ENCODE assay signal across 16 mouse cellular contexts in the genomic region with DNA sequence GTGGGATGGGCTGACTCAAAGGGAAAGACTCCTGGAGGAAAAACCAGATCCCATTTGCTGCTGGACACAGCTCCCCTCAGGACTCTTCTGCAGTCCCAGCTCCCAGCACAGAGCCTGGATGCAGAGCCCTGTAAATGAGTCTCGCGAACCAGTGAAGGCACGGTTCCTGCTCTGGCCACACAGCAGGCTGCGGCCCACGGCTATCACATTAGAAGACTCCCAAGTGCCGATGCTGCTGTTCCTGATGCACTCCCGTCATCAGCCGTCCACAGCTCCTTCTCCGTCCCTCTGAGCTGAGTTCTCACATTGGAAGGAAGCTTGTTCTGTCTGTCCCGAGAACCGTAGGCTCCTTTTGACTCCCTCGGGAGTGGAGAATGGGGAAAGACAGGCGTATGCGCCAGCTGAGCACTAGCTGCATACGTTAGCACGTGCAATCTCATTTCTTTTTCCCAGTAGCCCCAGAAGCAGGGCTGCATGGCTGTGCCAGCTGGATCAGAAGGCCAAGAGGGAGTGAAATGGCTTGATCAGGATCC. TPM values are rescaled to one million over a fixed set of nuclear protein-coding genes. Genes with fewer than 3 reads are reported as not detected.
DNase-seq lines count a peak whose midpoint lies in the region; ATAC-seq and TF ChIP-seq lines count a peak whose summit lies in the region.
"Had no signal": no experiment of that assay in that cellular context is flagged by ENCODE, and none has a peak within 500 bp of the region (broad histone marks: within the 10 kb centered on the region; RNA-seq: fewer than 3 reads in every experiment).

TSS of gene Cdcp2 (plus strand) at position 51 of the 533 bp plus-strand sequence.

- 64% methylated on average over 16 of the region's 16 CpGs for WGBS in forebrain, embryonic 14.5 days
- WGBS in forebrain, postnatal 0 days = 56% methylated on average over 16 of the region's 16 CpGs
- 52% methylated on average over 16 of the region's 16 CpGs for WGBS in embryonic facial prominence, embryonic 11.5 days
- 48% methylated on average over 16 of the region's 16 CpGs for WGBS in limb, embryonic 14.5 days
- 45% methylated on average over 16 of the region's 16 CpGs for WGBS in heart, embryonic 11.5 days (ENCODE audit: insufficient replicate concordance)

- H3K27me3 ChIP-seq in forebrain, embryonic 14.5 days (replicated peaks; ENCODE audit: control insufficient read depth, insufficient read depth, low read length) = no peaks in the 10 kb centered on the region
- no peaks in the 10 kb centered on the region for H3K27me3 ChIP-seq in forebrain, postnatal 0 days (ENCODE audit: insufficient read depth, low read length)
- no peaks in the 10 kb centered on the region for H3K27me3 ChIP-seq in CH12.LX (replicated peaks)
- H3K27me3 ChIP-seq in embryonic facial prominence, embryonic 11.5 days (ENCODE audit: control insufficient read depth, insufficient read depth, low read length) = no peaks in the 10 kb centered on the region
- no peaks in the 10 kb centered on the region for H3K27me3 ChIP-seq in limb, embryonic 14.5 days (ENCODE audit: control insufficient read depth, insufficient read depth, low read length)
- H3K27me3 ChIP-seq in heart, embryonic 11.5 days (ENCODE audit: control insufficient read depth, insufficient read depth, low read length) = no peaks in the 10 kb centered on the region

- no peak for DNase-seq in forebrain, embryonic 14.5 days (ENCODE audit: low spot score)
- DNase-seq in forebrain, postnatal 0 days = no peak
- DNase-seq in CH12.LX (ENCODE audit: extremely low read depth) = no peak
- no peak for DNase-seq in embryonic facial prominence, embryonic 11.5 days (ENCODE audit: low spot score)
- no peak for DNase-seq in limb, embryonic 14.5 days (ENCODE audit: low spot score)
- no peak for DNase-seq in heart, postnatal 36 days
- DNase-seq: cerebellum, adult 9-11 months; thymus, adult 18-20 months had no signal

- dilution Hi-C loops in CH12.LX (cut with MboI; ENCODE audit: extremely low pct_ligation_motif_present, extremely low pct_unique_long_range_greater_than_20kb, low sequenced_read_pairs) = no loop called here

- no peak for TF ChIP-seq CTCF in forebrain, postnatal 0 days (IDR thresholded peaks at IDR 0.05; ENCODE audit: low read depth)
- no peak for TF ChIP-seq CTCF in CH12.LX (conservative IDR thresholded peaks at IDR 0.05 in 1 of 2, IDR thresholded peaks at IDR 0.05 in 1 of 2; ENCODE audit: low read depth in 2 of 2, low read length in 2 of 2)

- H3K4me3 ChIP-seq in forebrain, embryonic 14.5 days (ENCODE audit: low read depth, low read length) = no peak within 1 kb of the TSS
- H3K4me3 ChIP-seq in forebrain, postnatal 0 days (ENCODE audit: low read depth, low read length) = no peak within 1 kb of the TSS
- peak within 1 kb of the TSS; percentile 3 to 48 (median 20) for H3K4me3 ChIP-seq in CH12.LX (replicated peaks in 1 of 3; ENCODE audit: low read depth in 2 of 3, low read length in 2 of 3, poor library complexity in 1 of 3)
- no peak within 1 kb of the TSS for H3K4me3 ChIP-seq in embryonic facial prominence, embryonic 11.5 days (ENCODE audit: low read depth, low read length)
- no peak within 1 kb of the TSS for H3K4me3 ChIP-seq in limb, embryonic 14.5 days (replicated peaks; ENCODE audit: low read length)
- H3K4me3 ChIP-seq in heart, embryonic 11.5 days (ENCODE audit: low read depth, low read length) = no peak within 1 kb of the TSS

- H3K4me2 ChIP-seq in forebrain, embryonic 14.5 days (ENCODE audit: low read length) = no peak within 1 kb of the TSS
- H3K4me2 ChIP-seq in forebrain, postnatal 0 days (ENCODE audit: low read depth) = no peak within 1 kb of the TSS
- H3K4me2 ChIP-seq in CH12.LX (ENCODE audit: insufficient read depth, low read depth, poor library complexity, severe bottlenecking) = peak within 1 kb of the TSS; percentile 7
- H3K4me2 ChIP-seq in embryonic facial prominence, embryonic 11.5 days (ENCODE audit: low read depth, low read length) = no peak within 1 kb of the TSS
- no peak within 1 kb of the TSS for H3K4me2 ChIP-seq in limb, embryonic 14.5 days (replicated peaks; ENCODE audit: low read depth, low read length, severe bottlenecking)
- H3K4me2 ChIP-seq in heart, embryonic 11.5 days = no peak within 1 kb of the TSS

- no peaks in the 10 kb centered on the region for H3K9me3 ChIP-seq in forebrain, embryonic 14.5 days (replicated peaks; ENCODE audit: control insufficient read depth, low read length)
- H3K9me3 ChIP-seq in forebrain, postnatal 0 days (ENCODE audit: low read length) = no peaks in the 10 kb centered on the region
- no peaks in the 10 kb centered on the region for H3K9me3 ChIP-seq in CH12.LX (replicated peaks; ENCODE audit: low read length)
- H3K9me3 ChIP-seq in embryonic facial prominence, embryonic 11.5 days (replicated peaks; ENCODE audit: control insufficient read depth, low read length) = no peaks in the 10 kb centered on the region
- H3K9me3 ChIP-seq in limb, embryonic 14.5 days (ENCODE audit: control insufficient read depth, low read length) = no peaks in the 10 kb centered on the region
- H3K9me3 ChIP-seq in heart, embryonic 11.5 days (replicated peaks; ENCODE audit: control insufficient read depth, low read length) = no peaks in the 10 kb centered on the region

- ATAC-seq in forebrain, embryonic 14.5 days = no peak
- ATAC-seq in forebrain, postnatal 0 days = no peak
- no peak for ATAC-seq in embryonic facial prominence, embryonic 11.5 days (replicated peaks; ENCODE audit: insufficient number of reproducible peaks, low FRiP score, low TSS enrichment, low read depth)
- ATAC-seq in limb, embryonic 14.5 days (ENCODE audit: low FRiP score, low read depth) = no peak
- no peak for ATAC-seq in cerebellum, adult (ENCODE audit: insufficient number of reproducible peaks, low FRiP score, low TSS enrichment)
- ATAC-seq in heart, embryonic 11.5 days (replicated peaks; ENCODE audit: insufficient number of reproducible peaks, low FRiP score, low TSS enrichment) = no peak

- H3K4me1 ChIP-seq in forebrain, embryonic 14.5 days (ENCODE audit: control insufficient read depth, insufficient read depth, low read length) = 0 out of 2 replicates have a peak, but pooled peaks cover 5% of the 10 kb centered on the region
- H3K4me1 ChIP-seq in forebrain, postnatal 0 days (ENCODE audit: insufficient read depth) = no peaks in the 10 kb centered on the region
- peaks cover 24 to 58% of the 10 kb centered on the region in 2 experiments for H3K4me1 ChIP-seq in CH12.LX (ENCODE audit: control insufficient read depth in 1 of 2, insufficient read depth in 2 of 2)
- no peaks in the 10 kb centered on the region; the same call in 1 of the 2 replicates for H3K4me1 ChIP-seq in embryonic facial prominence, embryonic 11.5 days (ENCODE audit: control insufficient read depth, insufficient read depth, low read length)
- peaks cover 14% of the 10 kb centered on the region for H3K4me1 ChIP-seq in limb, embryonic 14.5 days (ENCODE audit: control insufficient read depth, insufficient read depth, low read length)
- 0 out of 2 replicates have a peak, but pooled peaks cover 6% of the 10 kb centered on the region for H3K4me1 ChIP-seq in heart, embryonic 11.5 days (ENCODE audit: control insufficient read depth, insufficient read depth, low read length)

- in situ Hi-C loops in CH12.LX (cut with MboI; ENCODE audit: low pct_ligation_motif_present, low pct_unique_long_range_greater_than_20kb, low sequenced_read_pairs) = no loop called here

- TF ChIP-seq RAD21 in CH12.LX (IDR thresholded peaks at IDR 0.05; ENCODE audit: low read depth, low read length) = no peak

- no peaks in the 10 kb centered on the region for H3K79me2 ChIP-seq in CH12.LX (replicated peaks; ENCODE audit: control insufficient read depth, extremely low read depth, insufficient read depth, poor library complexity, severe bottlenecking)

- H3K36me3 ChIP-seq in forebrain, embryonic 14.5 days (ENCODE audit: control insufficient read depth, insufficient read depth, low read length) = no peaks in the 10 kb centered on the region
- no peaks in the 10 kb centered on the region for H3K36me3 ChIP-seq in forebrain, postnatal 0 days (ENCODE audit: insufficient read depth)
- peaks cover 0 to 32% of the 10 kb centered on the region in 2 experiments for H3K36me3 ChIP-seq in CH12.LX (replicated peaks in 1 of 2; ENCODE audit: control insufficient read depth in 1 of 2, insufficient read depth in 1 of 2, low read length in 1 of 2)
- no peaks in the 10 kb centered on the region for H3K36me3 ChIP-seq in embryonic facial prominence, embryonic 11.5 days (replicated peaks; ENCODE audit: control insufficient read depth, insufficient read depth, low read depth, low read length)
- no peaks in the 10 kb centered on the region for H3K36me3 ChIP-seq in limb, embryonic 14.5 days (ENCODE audit: control insufficient read depth, insufficient read depth, low read length)
- H3K36me3 ChIP-seq in heart, embryonic 11.5 days (ENCODE audit: control insufficient read depth, insufficient read depth, low read length) = no peaks in the 10 kb centered on the region

- no peak for TF ChIP-seq POLR2A in CH12.LX (IDR thresholded peaks at IDR 0.05; ENCODE audit: low read depth, low read length)
- TF ChIP-seq POLR2A in limb, embryonic 14.5 days (IDR thresholded peaks at IDR 0.05; ENCODE audit: borderline replicate concordance, extremely low read depth, insufficient read depth, insufficient read length) = no peak

- intact Hi-C loops in heart, postnatal 36 days (cut with DNase I) = no loop called here

- peak within 1 kb of the TSS; percentile 39; the same call in 1 of the 2 replicates for H3K27ac ChIP-seq in forebrain, embryonic 14.5 days (ENCODE audit: low read depth, low read length)
- H3K27ac ChIP-seq in forebrain, postnatal 0 days (ENCODE audit: low read depth, low read length) = no peak within 1 kb of the TSS; the same call in 1 of the 2 replicates
- H3K27ac ChIP-seq in CH12.LX (ENCODE audit: insufficient read depth, low read depth) = no peak within 1 kb of the TSS; the same call in 1 of the 2 replicates
- 0 out of 2 replicates have a peak within 1 kb of the TSS, but pooled peaks have one; percentile 32 for H3K27ac ChIP-seq in embryonic facial prominence, embryonic 11.5 days (replicated peaks; ENCODE audit: low read depth, low read length)
- H3K27ac ChIP-seq in limb, embryonic 14.5 days (replicated peaks; ENCODE audit: low read depth, low read length) = no peak within 1 kb of the TSS
- H3K27ac ChIP-seq in heart, embryonic 11.5 days (ENCODE audit: low read depth, low read length) = no peak within 1 kb of the TSS
- H3K27ac ChIP-seq: kidney, postnatal 0 days; macrophage had no signal

- H3K9ac ChIP-seq in forebrain, embryonic 14.5 days (ENCODE audit: low read length) = no peak within 1 kb of the TSS
- H3K9ac ChIP-seq in forebrain, postnatal 0 days = no peak within 1 kb of the TSS
- H3K9ac ChIP-seq in CH12.LX (ENCODE audit: insufficient read depth, low read depth) = 0 out of 2 replicates have a peak within 1 kb of the TSS, but pooled peaks have one; percentile 13
- peak within 1 kb of the TSS; percentile 27; the same call in 1 of the 2 replicates for H3K9ac ChIP-seq in embryonic facial prominence, embryonic 11.5 days (replicated peaks; ENCODE audit: low read length)
- H3K9ac ChIP-seq in limb, embryonic 14.5 days (ENCODE audit: low read depth, low read length, severe bottlenecking) = 0 out of 2 replicates have a peak within 1 kb of the TSS, but pooled peaks have one; percentile 25
- H3K9ac ChIP-seq in heart, embryonic 11.5 days (ENCODE audit: low read depth, low read length) = no peak within 1 kb of the TSS

- TF ChIP-seq EP300 in CH12.LX (IDR thresholded peaks at IDR 0.05; ENCODE audit: low read length) = no peak

RNA-seq across cellular contexts. Expression of gene Cdcp2, which starts in this region (rescaled TPM):
- not detected in 2 replicates for polyA plus RNA-seq in forebrain, embryonic 14.5 days (2014; fragmentation: Nextera tagmentation; extraction: Ambion mirVana)
- not detected in 2 replicates for total RNA-seq in forebrain, postnatal 0 days (2014; rRNA removed)
- 0.09 TPM in 1 of 2 replicates, not detected in the other for polyA plus RNA-seq in forebrain, postnatal 0 days (2015; fragmentation: Nextera tagmentation; extraction: Ambion mirVana)
- 9.9 and 13.4 TPM in 2 replicates for total RNA-seq in CH12.LX (2012; rRNA removed)
- total RNA-seq in CH12.LX (2014; rRNA removed) = 6.6 and 6.9 TPM in 2 replicates
- 14.7 and 16.9 TPM in 2 replicates for polyA plus RNA-seq in CH12.LX (2012; ENCODE audit: insufficient read length, low read depth)
- not detected in 2 replicates for polyA plus RNA-seq in embryonic facial prominence, embryonic 11.5 days (2014; fragmentation: Nextera tagmentation; extraction: Ambion mirVana)
- 0.04 and 0.14 TPM in 2 replicates for polyA plus RNA-seq in limb, embryonic 14.5 days (2012; rRNA removed)
- not detected in 2 replicates for polyA plus RNA-seq in limb, embryonic 14.5 days (2014; fragmentation: Nextera tagmentation; extraction: Ambion mirVana)
- polyA plus RNA-seq in heart, embryonic 11.5 days (2014; fragmentation: Nextera tagmentation; extraction: Ambion mirVana) = not detected in 2 replicates
- total RNA-seq in heart, postnatal 36 days (2021) = not detected
- total RNA-seq: gastrocnemius, postnatal 4 days; heart, postnatal 14 days had no signal
- polyA plus RNA-seq: liver, embryonic 16.5 days; macrophage; small intestine, adult 2 months had no signal

Comparison
In these comparisons a context has a peak if more than half of its experiments do, and no peak if none do; other contexts are left out.
1. RNA of gene Cdcp2 (polyA plus RNA-seq): 14.7 to 16.9 TPM in CH12.LX; 0.04 to 0.14 TPM in limb, embryonic 14.5 days, not detected in forebrain, embryonic 14.5 days, 0.09 TPM in forebrain, postnatal 0 days, not detected in embryonic facial prominence, embryonic 11.5 days and not detected in heart, embryonic 11.5 days; every median in the first group is over 10 times any median in the second.
2. H3K27ac ChIP-seq: peak in forebrain, embryonic 14.5 days (single experiment) and embryonic facial prominence, embryonic 11.5 days (single experiment); none in forebrain, postnatal 0 days (single experiment), CH12.LX (single experiment), limb, embryonic 14.5 days (single experiment) and heart, embryonic 11.5 days (single experiment).
3. H3K4me3 ChIP-seq: peak in CH12.LX (3 of 3); none in forebrain, embryonic 14.5 days (single experiment), forebrain, postnatal 0 days (single experiment), embryonic facial prominence, embryonic 11.5 days (single experiment), limb, embryonic 14.5 days (single experiment) and heart, embryonic 11.5 days (single experiment).
4. H3K9ac ChIP-seq: peak in CH12.LX (single experiment), embryonic facial prominence, embryonic 11.5 days (single experiment) and limb, embryonic 14.5 days (single experiment); none in forebrain, embryonic 14.5 days (single experiment), forebrain, postnatal 0 days (single experiment) and heart, embryonic 11.5 days (single experiment).